Mouse (Mus musculus) kidney, embryonic 16.5 days (tissue): ENCODE results near the gene Sdc4. TPM values are rescaled to one million over a fixed set of nuclear protein-coding genes. Genes with fewer than 3 reads are reported as not detected.
A peak's percentile ranks its signal among the peaks of the same experiment; 100 is the strongest.

Source experiments
- ATAC-seq: fragments of 200-750 bp; cut with Nextera tagmentation; 2 replicates; pipeline ENCODE4 v1.8.0; 2017; ENCODE audit warnings: moderate TSS enrichment; ENCODE audit not compliant: low FRiP score, low TSS enrichment
- H3K27ac ChIP-seq: fragments of 300-500 bp; sonication (generic); 2 replicates; pipeline ENCODE4 v1.5.1; 2014; ENCODE audit warnings: low read length
- H3K27me3 ChIP-seq: fragments of 300-500 bp; sonication (generic); 2 replicates; pipeline ENCODE4 v1.6.1; 2014; ENCODE audit warnings: low read length, control low read depth, mixed read lengths; ENCODE audit not compliant: insufficient read depth
- H3K36me3 ChIP-seq: fragments of 300-500 bp; sonication (generic); 2 replicates; pipeline ENCODE4 v1.6.1; 2014; ENCODE audit warnings: low read length, control low read depth, mixed read lengths; ENCODE audit not compliant: insufficient read depth
- H3K4me1 ChIP-seq: fragments of 300-500 bp; sonication (generic); 2 replicates; pipeline ENCODE4 v1.6.1; 2014; ENCODE audit warnings: low read length, control low read depth, mixed read lengths; ENCODE audit not compliant: insufficient read depth
- H3K4me2 ChIP-seq: fragments of 300-500 bp; sonication (generic); replicated peaks from 2 replicates; pipeline ENCODE4 v1.6.1; 2014; ENCODE audit warnings: low read depth, low read length
- H3K4me3 ChIP-seq: fragments of 300-500 bp; sonication (generic); 2 replicates; pipeline ENCODE4 v1.5.1; 2014; ENCODE audit warnings: mild to moderate bottlenecking, low read length
- H3K9ac ChIP-seq: fragments of 300-500 bp; sonication (generic); replicated peaks from 2 replicates; pipeline ENCODE4 v1.6.1; 2014; ENCODE audit warnings: low read length
- H3K9me3 ChIP-seq: fragments of 300-500 bp; sonication (generic); 2 replicates; pipeline ENCODE4 v1.6.1; 2016; ENCODE audit warnings: low read length, control low read depth
- WGBS: fragments of 180-500 bp; shearing (Covaris S2); extraction: QIAGEN DNeasy Blood & Tissue Kit; methylation state at CpG from one replicate; pipeline ENCODE4 v1.1.7; 2014; 5-methylcytosine and 5-hydroxymethylcytosine counted together
- polyA plus RNA-seq: library from polyadenylated mRNA; unstranded; fragments of >200 nt; fragmentation: Nextera tagmentation; extraction: Ambion mirVana; gene quantifications from 2 replicates; pipeline ENCODE4 v1.2.1, GENCODE M21; 2015

Sdc4 gene
- polyA plus RNA-seq, 1 experiment from 2014 or later: 209 TPM

GRCm38 (mm10) chr2:164460745-164461551 is 17.3 kb upstream of the Sdc4 start, which contains the start of gene Gm20458:
Gene Gm20458, plus strand, starts transcription at chr2:164460967.
- H3K9me3 ChIP-seq: no peaks in the 10 kb centered on the region
- WGBS: under 1% methylated on average over 64 of the region's 79 CpGs
- H3K36me3 ChIP-seq: peaks cover 11% of the 10 kb centered on the region; the same call in 1 of the 2 replicates
- H3K9ac ChIP-seq: peak within 1 kb of the TSS; percentile 83
- H3K27me3 ChIP-seq: no peaks in the 10 kb centered on the region
- peak within 1 kb of the TSS; percentile 83 for H3K27ac ChIP-seq
- peak within 1 kb of the TSS; percentile 75 for H3K4me2 ChIP-seq
- H3K4me1 ChIP-seq: peaks cover 21% of the 10 kb centered on the region
- peak within 1 kb of the TSS; percentile 91 for H3K4me3 ChIP-seq
- ATAC-seq: peak; percentile 98

- Histone ChIP-seq H3K9ac (no peak overlapping the region; the same call in 1 of the 2 replicates), H3K36me3 (no peaks in the 10 kb centered on the region), H3K27ac (peak overlapping the region; percentile 94), H3K27me3 (no peaks in the 10 kb centered on the region), H3K4me1 (peaks cover 42% of the 10 kb centered on the region), H3K9me3 (no peaks in the 10 kb centered on the region), H3K4me2 (no peak overlapping the region), H3K4me3 (no peak overlapping the region)
- 87% methylated on average over 8 of the region's 8 CpGs for WGBS
- ATAC-seq: no peak
Measured at GRCm38 (mm10) chr2:164458535-164458934, 14.8 kb upstream of the Sdc4 start.

GRCm38 (mm10) chr2:164457942-164458341 is 14.3 kb upstream of the Sdc4 start:
- WGBS: 47% methylated on average over 7 of the region's 7 CpGs
- Histone ChIP-seq H3K27me3 (no peaks in the 10 kb centered on the region), H3K4me2 (no peak overlapping the region), H3K36me3 (no peaks in the 10 kb centered on the region), H3K9ac (peak overlapping the region; percentile 35; the same call in 1 of the 2 replicates), H3K4me3 (no peak overlapping the region), H3K4me1 (peaks cover 45% of the 10 kb centered on the region), H3K27ac (peak overlapping the region; percentile 94), H3K9me3 (no peaks in the 10 kb centered on the region)
- no peak for ATAC-seq

GRCm38 (mm10) chr2:164456864-164457300 is 13.2 kb upstream of the Sdc4 start, which contains the start of gene Sys1:
Gene Sys1, plus strand, starts transcription at chr2:164456964.
- WGBS: 2% methylated on average over 7 of the region's 7 CpGs
- peak within 1 kb of the TSS; percentile 94 for H3K27ac ChIP-seq
- H3K9ac ChIP-seq: peak within 1 kb of the TSS; percentile 50
- H3K4me1 ChIP-seq: peaks cover 43% of the 10 kb centered on the region
- peak within 1 kb of the TSS; percentile 23 for H3K4me3 ChIP-seq
- no peaks in the 10 kb centered on the region for H3K27me3 ChIP-seq
- peak within 1 kb of the TSS; percentile 44 for H3K4me2 ChIP-seq
- no peaks in the 10 kb centered on the region for H3K36me3 ChIP-seq
- ATAC-seq: no peak
- no peaks in the 10 kb centered on the region for H3K9me3 ChIP-seq

GRCm38 (mm10) chr2:164456413-164456812 is 12.7 kb upstream of the Sdc4 start:
- no peaks in the 10 kb centered on the region for H3K36me3 ChIP-seq
- no peak overlapping the region for H3K4me3 ChIP-seq
- H3K4me1 ChIP-seq: peaks cover 40% of the 10 kb centered on the region
- peak overlapping the region; percentile 44 for H3K4me2 ChIP-seq
- no peaks in the 10 kb centered on the region for H3K9me3 ChIP-seq
- ATAC-seq: no peak
- no peaks in the 10 kb centered on the region for H3K27me3 ChIP-seq
- peak overlapping the region; percentile 92 for H3K27ac ChIP-seq
- 92% methylated on average over 1 of the region's 1 CpGs for WGBS
- H3K9ac ChIP-seq: 0 out of 2 replicates have a peak overlapping the region, but pooled peaks have one; percentile 50

GRCm38 (mm10) chr2:164455421-164456190 is 11.9 kb upstream of the Sdc4 start:
- Histone ChIP-seq H3K9ac (no peak overlapping the region), H3K4me2 (no peak overlapping the region), H3K4me1 (peaks cover 40% of the 10 kb centered on the region), H3K27me3 (no peaks in the 10 kb centered on the region), H3K36me3 (no peaks in the 10 kb centered on the region), H3K4me3 (no peak overlapping the region), H3K9me3 (no peaks in the 10 kb centered on the region), H3K27ac (peak overlapping the region; percentile 92)
- no peak for ATAC-seq
- 48% methylated on average over 6 of the region's 6 CpGs for whole genome bisulfite sequencing

GRCm38 (mm10) chr2:164454846-164455245 is 11.2 kb upstream of the Sdc4 start:
- 53% methylated on average over 10 of the region's 10 CpGs for WGBS
- peaks cover 40% of the 10 kb centered on the region for H3K4me1 ChIP-seq
- no peak overlapping the region for H3K4me2 ChIP-seq

GRCm38 (mm10) chr2:164453887-164454500 is 10.3 kb upstream of the Sdc4 start:
- Histone ChIP-seq H3K27me3 (no peaks in the 10 kb centered on the region), H3K27ac (peak overlapping the region; percentile 83), H3K9me3 (no peaks in the 10 kb centered on the region), H3K4me1 (peaks cover 40% of the 10 kb centered on the region), H3K4me2 (no peak overlapping the region), H3K4me3 (no peak overlapping the region), H3K9ac (no peak overlapping the region), H3K36me3 (no peaks in the 10 kb centered on the region)
- no peak for ATAC-seq
- WGBS: 56% methylated on average over 7 of the region's 7 CpGs

More at GRCm38 (mm10) chr2:164454846-164455245, 11.2 kb upstream of the Sdc4 start:
- peak; percentile 25; the same call in 1 of the 2 replicates for ATAC-seq
- H3K36me3 ChIP-seq: no peaks in the 10 kb centered on the region
- H3K27me3 ChIP-seq: no peaks in the 10 kb centered on the region
- H3K9me3 ChIP-seq: no peaks in the 10 kb centered on the region
- H3K9ac ChIP-seq: no peak overlapping the region
- H3K27ac ChIP-seq: peak overlapping the region; percentile 83
- no peak overlapping the region for H3K4me3 ChIP-seq

- WGBS: 77% methylated on average over 14 of the region's 14 CpGs
- Histone ChIP-seq H3K27ac (peak overlapping the region; percentile 31; the same call in 1 of the 2 replicates), H3K9ac (no peak overlapping the region), H3K4me3 (no peak overlapping the region), H3K36me3 (no peaks in the 10 kb centered on the region), H3K4me2 (no peak overlapping the region), H3K27me3 (no peaks in the 10 kb centered on the region), H3K4me1 (peaks cover 40% of the 10 kb centered on the region), H3K9me3 (no peaks in the 10 kb centered on the region)
- no peak for ATAC-seq
Measured at GRCm38 (mm10) chr2:164453047-164453757, 9.5 kb upstream of the Sdc4 start.
